12 mouse cellular contexts compared by ENCODE assay signal in the genomic region with DNA sequence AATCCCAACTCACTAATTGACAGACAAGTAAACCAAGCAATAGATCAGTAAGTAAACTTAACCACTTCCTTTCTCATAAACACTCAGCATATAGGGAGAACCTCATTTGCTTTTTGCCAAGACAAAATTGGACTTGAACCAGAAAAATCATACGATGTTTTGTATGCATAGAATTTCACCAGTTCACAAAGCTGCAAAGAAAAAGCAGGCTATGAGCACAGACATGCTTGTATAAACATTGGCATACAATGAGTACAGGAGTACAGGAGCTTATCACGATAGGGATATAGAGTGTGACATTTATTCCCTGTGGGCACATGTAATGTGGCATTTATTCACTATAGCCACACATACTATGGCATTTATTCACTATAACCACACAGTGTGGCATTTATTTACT.
"Had no signal": no experiment of that assay in that cellular context is flagged by ENCODE, and none has a peak within 500 bp of the region (broad histone marks: within the 10 kb centered on the region; RNA-seq: fewer than 3 reads in every experiment).

No protein-coding gene starts in this region.

- H3K27ac ChIP-seq: intestine, embryonic 15.5 days; layer of hippocampus, adult 2 months; limb, embryonic 12.5 days; liver, embryonic 13.5 days; neural tube, embryonic 12.5 days; stomach, postnatal 0 days had no signal

- H3K4me3 ChIP-seq: intestine, embryonic 15.5 days; layer of hippocampus, adult 2 months; limb, embryonic 12.5 days; liver, embryonic 13.5 days; neural tube, embryonic 12.5 days had no signal

- H3K4me1 ChIP-seq: intestine, embryonic 15.5 days; liver, embryonic 13.5 days; neural tube, embryonic 12.5 days had no signal

- H3K9ac ChIP-seq: intestine, embryonic 15.5 days; limb, embryonic 12.5 days; liver, embryonic 13.5 days; liver, postnatal 0 days; neural tube, embryonic 12.5 days had no signal

- H3K4me2 ChIP-seq: intestine, embryonic 15.5 days; limb, embryonic 12.5 days; liver, embryonic 13.5 days; neural tube, embryonic 12.5 days had no signal

- H3K9me3 ChIP-seq: intestine, embryonic 15.5 days; limb, embryonic 12.5 days; liver, embryonic 13.5 days; neural tube, embryonic 12.5 days had no signal

- H3K27me3 ChIP-seq: intestine, embryonic 15.5 days; limb, embryonic 12.5 days; liver, embryonic 13.5 days; neural tube, embryonic 12.5 days had no signal

- DNase-seq: kidney, adult 18-20 months; kidney, postnatal 10 days; liver; liver, embryonic 13.5 days; liver, postnatal 0 days; lung, postnatal 36 days; thymus, postnatal 4 days had no signal

- ATAC-seq: intestine, embryonic 15.5 days; liver, postnatal 0 days had no signal

- H3K36me3 ChIP-seq: intestine, embryonic 15.5 days; limb, embryonic 12.5 days; liver, embryonic 13.5 days; neural tube, embryonic 12.5 days had no signal
